Mouse (Mus musculus) forebrain, embryonic 12.5 days (tissue): ENCODE measurements at regions not wholly inside any gene's neighbourhood (a gene's known extent, or its start where the extent isn't known, plus 50 kb on each side); places are given as distances from the start of the nearest gene placed in this dataset.

Source experiments
- ATAC-seq: fragments of 200-750 bp; cut with Nextera tagmentation; 2 replicates; pipeline ENCODE4 v1.8.0; 2017; ENCODE audit warnings: moderate TSS enrichment; ENCODE audit not compliant: low FRiP score
- H3K27ac ChIP-seq: fragments of 300-500 bp; sonication (generic); 2 replicates; pipeline ENCODE4 v1.5.1; 2016; ENCODE audit warnings: mild to moderate bottlenecking
- H3K27me3 ChIP-seq: fragments of 300-500 bp; sonication (generic); 2 replicates; pipeline ENCODE4 v1.6.1; 2016; ENCODE audit warnings: mild to moderate bottlenecking
- H3K36me3 ChIP-seq: fragments of 300-500 bp; sonication (generic); replicated peaks from 2 replicates; pipeline ENCODE4 v1.6.1; 2016; ENCODE audit warnings: mild to moderate bottlenecking
- H3K4me1 ChIP-seq: fragments of 300-500 bp; sonication (generic); 2 replicates; pipeline ENCODE4 v1.6.1; 2016
- H3K4me2 ChIP-seq: fragments of 300-500 bp; sonication (generic); 2 replicates; pipeline ENCODE4 v1.6.1; 2016; ENCODE audit warnings: mild to moderate bottlenecking, moderate library complexity
- H3K4me3 ChIP-seq: fragments of 300-500 bp; sonication (generic); replicated peaks from 2 replicates; pipeline ENCODE4 v1.5.1; 2016; ENCODE audit warnings: mild to moderate bottlenecking
- H3K9ac ChIP-seq: fragments of 300-500 bp; sonication (generic); 2 replicates; pipeline ENCODE4 v1.6.1; 2016; ENCODE audit warnings: mild to moderate bottlenecking
- H3K9me3 ChIP-seq: fragments of 300-500 bp; sonication (generic); 2 replicates; pipeline ENCODE4 v1.6.1; 2016
- WGBS: fragments of 180-500 bp; shearing (Covaris S2); methylation state at CpG from one replicate; pipeline ENCODE4 v1.1.7; 2016; 5-methylcytosine and 5-hydroxymethylcytosine counted together

DNA sequence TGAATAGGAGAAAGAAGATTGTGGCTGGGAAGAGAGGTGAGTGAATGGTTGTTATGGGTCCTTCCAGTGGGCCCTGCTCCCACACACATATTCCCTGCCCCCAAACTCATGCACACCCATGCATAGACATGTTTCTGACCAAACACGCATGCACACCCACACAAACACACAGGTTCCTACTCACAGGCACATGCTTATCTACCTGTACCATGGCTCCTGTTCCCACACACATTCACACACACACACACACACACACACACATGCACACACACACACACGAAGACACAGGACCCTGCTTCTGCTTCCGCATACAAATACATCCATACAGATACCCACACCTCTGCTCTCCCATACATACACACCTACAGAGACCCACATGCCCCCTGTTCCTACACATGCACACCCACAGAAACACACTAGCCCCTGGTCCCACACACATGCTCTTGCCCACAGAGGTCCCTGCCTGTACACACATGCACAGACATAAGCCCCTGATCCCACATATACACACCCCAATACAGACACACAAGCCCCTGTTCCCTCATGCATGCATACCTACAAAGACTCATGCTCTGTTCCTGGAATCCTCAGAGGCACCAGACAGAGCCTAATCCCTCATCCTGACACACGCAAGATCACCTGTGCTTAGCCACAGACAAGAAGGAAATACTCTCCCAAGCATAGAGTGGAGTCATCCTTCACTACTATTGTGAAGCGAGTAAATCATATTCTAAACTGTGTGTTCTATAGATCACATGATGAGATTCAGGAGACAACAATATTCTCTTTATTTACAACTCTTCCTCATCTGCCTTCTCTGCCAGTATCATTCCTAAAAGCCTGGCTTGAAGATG, 100.1 kb downstream of the Mycn start:
- Histone ChIP-seq H3K4me1 (peaks cover 22% of the 10 kb centered on the region), H3K9me3 (no peaks in the 10 kb centered on the region), H3K4me2 (no peak overlapping the region), H3K27ac (no peak overlapping the region), H3K4me3 (no peak overlapping the region), H3K36me3 (no peaks in the 10 kb centered on the region), H3K9ac (no peak overlapping the region), H3K27me3 (no peaks in the 10 kb centered on the region; the same call in 1 of the 2 replicates)
- WGBS, result 80% methylated on average over 5 of the region's 5 CpGs
- no peak for ATAC-seq

DNA sequence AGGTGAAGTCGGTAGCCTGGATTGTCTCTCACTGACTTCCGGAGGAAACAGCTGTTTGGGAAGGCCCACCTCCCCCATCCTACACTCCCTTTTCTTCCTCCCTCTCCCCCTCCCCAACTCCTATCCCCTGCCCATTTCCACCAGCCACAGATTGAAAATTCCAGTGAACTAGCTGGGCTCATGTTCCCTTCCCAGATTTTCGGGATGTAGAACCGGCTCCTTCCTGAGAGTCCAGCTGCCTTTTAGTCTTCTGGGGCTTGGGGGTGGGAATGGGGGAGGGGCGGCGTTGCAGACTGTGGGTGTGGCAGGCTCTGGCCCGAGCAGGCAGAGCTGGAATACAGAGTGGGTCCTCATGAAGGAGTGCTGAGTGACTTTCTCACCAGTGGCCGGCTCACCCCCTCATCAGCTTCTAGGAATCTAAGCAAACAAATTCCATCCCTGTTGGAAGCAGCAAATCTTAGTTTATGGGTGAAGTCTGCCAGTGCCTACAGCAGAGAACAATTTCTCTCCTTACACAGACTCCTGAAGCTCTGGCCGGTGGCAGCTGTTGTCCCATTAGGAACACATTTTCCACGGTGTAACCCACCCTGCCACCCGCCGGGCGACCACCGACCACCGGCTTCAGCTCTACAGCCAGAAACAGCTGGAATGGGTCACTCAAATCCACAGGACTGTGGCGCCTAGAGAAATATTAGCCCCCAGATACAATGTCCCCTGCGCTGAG, 100.9 kb downstream of the Mycn start:
- no peaks in the 10 kb centered on the region for H3K36me3 ChIP-seq
- H3K27ac ChIP-seq, result no peak overlapping the region; the same call in 1 of the 2 replicates
- H3K27me3 ChIP-seq, result no peaks in the 10 kb centered on the region; the same call in 1 of the 2 replicates
- 33% methylated on average over 17 of the region's 17 CpGs for WGBS
- peak; percentile 41; the same call in 1 of the 2 replicates for ATAC-seq
- peaks cover 22% of the 10 kb centered on the region for H3K4me1 ChIP-seq
- peak overlapping the region; percentile 32 for H3K4me2 ChIP-seq
- H3K9ac ChIP-seq, result no peak overlapping the region
- no peaks in the 10 kb centered on the region for H3K9me3 ChIP-seq
- H3K4me3 ChIP-seq, result no peak overlapping the region

DNA sequence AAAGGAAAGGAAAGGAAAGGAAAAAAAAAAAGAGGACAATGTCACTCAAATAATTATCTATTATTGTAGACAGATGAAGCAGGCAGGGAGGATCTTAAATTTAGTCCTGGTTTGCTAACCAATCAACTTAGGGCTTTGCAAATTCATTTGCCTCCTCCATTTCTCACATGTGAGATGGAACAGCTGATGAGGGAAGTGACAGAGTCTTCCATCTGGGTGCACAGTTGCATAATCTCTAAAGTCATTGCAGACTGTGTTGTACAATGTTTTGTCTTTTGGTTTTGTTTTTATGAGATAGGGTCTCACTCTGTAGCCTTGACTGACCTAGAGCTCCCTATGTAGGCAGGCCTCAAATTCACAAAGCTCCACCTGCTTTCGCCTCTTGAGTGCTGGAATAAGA, 103.9 kb downstream of the Mycn start:
- no peaks in the 10 kb centered on the region for H3K27me3 ChIP-seq
- no peaks in the 10 kb centered on the region for H3K9me3 ChIP-seq
- 100% methylated on average over 1 of the region's 1 CpGs for WGBS
- H3K4me3 ChIP-seq, result no peak overlapping the region
- no peaks in the 10 kb centered on the region for H3K36me3 ChIP-seq
- no peak overlapping the region for H3K9ac ChIP-seq
- no peak overlapping the region for H3K4me2 ChIP-seq
- peaks cover 22% of the 10 kb centered on the region for H3K4me1 ChIP-seq
- no peak for ATAC-seq
- no peak overlapping the region for H3K27ac ChIP-seq

GRCm38 (mm10) chr12:12827821-12828641, 113.7 kb downstream of the Mycn start:
- Histone ChIP-seq H3K4me1 (peaks cover 19% of the 10 kb centered on the region), H3K4me2 (peak overlapping the region; percentile 21; the same call in 1 of the 2 replicates), H3K9ac (0 out of 2 replicates have a peak overlapping the region, but pooled peaks have one; percentile 21), H3K27ac (peak overlapping the region; percentile 56), H3K4me3 (no peak overlapping the region), H3K36me3 (no peaks in the 10 kb centered on the region), H3K9me3 (no peaks in the 10 kb centered on the region), H3K27me3 (no peaks in the 10 kb centered on the region; the same call in 1 of the 2 replicates)
- WGBS, result 41% methylated on average over 13 of the region's 13 CpGs
- peak; percentile 62 for ATAC-seq

- peaks cover 19% of the 10 kb centered on the region for H3K4me1 ChIP-seq
- peak overlapping the region; percentile 21; the same call in 1 of the 2 replicates for H3K4me2 ChIP-seq
- H3K27me3 ChIP-seq, result no peaks in the 10 kb centered on the region; the same call in 1 of the 2 replicates
- no peaks in the 10 kb centered on the region for H3K9me3 ChIP-seq
- ATAC-seq, result no peak; the same call in 1 of the 2 replicates
- no peak overlapping the region for H3K9ac ChIP-seq
- H3K36me3 ChIP-seq, result no peaks in the 10 kb centered on the region
- WGBS, result 55% methylated on average over 9 of the region's 9 CpGs
- no peak overlapping the region for H3K4me3 ChIP-seq
- H3K27ac ChIP-seq, result peak overlapping the region; percentile 56
Observed at GRCm38 (mm10) chr12:12827379-12827778, 114.3 kb downstream of the Mycn start.

DNA sequence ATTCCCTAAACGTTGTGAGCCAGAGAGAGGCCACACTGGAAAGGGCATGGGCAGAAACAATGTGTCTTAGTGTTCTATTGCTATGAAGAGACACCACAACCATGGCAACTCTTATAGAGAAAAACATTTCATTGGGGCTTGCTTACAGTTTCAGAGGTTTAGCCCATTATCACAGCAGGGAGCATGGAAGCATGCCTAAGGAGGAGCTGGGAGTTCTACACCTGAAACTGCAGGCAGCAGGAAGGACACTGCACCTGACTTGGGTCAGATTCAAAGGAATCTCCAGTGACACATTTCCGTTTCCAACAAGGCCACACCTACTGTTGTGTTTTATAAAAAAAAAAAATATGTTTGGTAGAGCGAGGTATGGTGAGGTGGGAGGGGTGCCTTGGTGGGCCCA, 115.3 kb downstream of the Mycn start:
- no peak overlapping the region for H3K4me2 ChIP-seq
- H3K4me1 ChIP-seq, result peaks cover 19% of the 10 kb centered on the region
- H3K27ac ChIP-seq, result no peak overlapping the region
- no peak for ATAC-seq
- H3K27me3 ChIP-seq, result no peaks in the 10 kb centered on the region; the same call in 1 of the 2 replicates
- H3K36me3 ChIP-seq, result no peaks in the 10 kb centered on the region
- WGBS, result 67% methylated on average over 3 of the region's 3 CpGs
- no peak overlapping the region for H3K9ac ChIP-seq
- no peak overlapping the region for H3K4me3 ChIP-seq
- no peaks in the 10 kb centered on the region for H3K9me3 ChIP-seq

- no peaks in the 10 kb centered on the region for H3K36me3 ChIP-seq
- no peak overlapping the region for H3K4me2 ChIP-seq
- H3K4me3 ChIP-seq, result no peak overlapping the region
- no peaks in the 10 kb centered on the region; the same call in 1 of the 2 replicates for H3K27me3 ChIP-seq
- H3K9me3 ChIP-seq, result no peaks in the 10 kb centered on the region
- ATAC-seq, result no peak
- 86% methylated on average over 5 of the region's 5 CpGs for whole genome bisulfite sequencing
- H3K27ac ChIP-seq, result no peak overlapping the region
- peaks cover 19% of the 10 kb centered on the region for H3K4me1 ChIP-seq
- H3K9ac ChIP-seq, result no peak overlapping the region
Observed at GRCm38 (mm10) chr12:12825842-12826241, 115.9 kb downstream of the Mycn start.

DNA sequence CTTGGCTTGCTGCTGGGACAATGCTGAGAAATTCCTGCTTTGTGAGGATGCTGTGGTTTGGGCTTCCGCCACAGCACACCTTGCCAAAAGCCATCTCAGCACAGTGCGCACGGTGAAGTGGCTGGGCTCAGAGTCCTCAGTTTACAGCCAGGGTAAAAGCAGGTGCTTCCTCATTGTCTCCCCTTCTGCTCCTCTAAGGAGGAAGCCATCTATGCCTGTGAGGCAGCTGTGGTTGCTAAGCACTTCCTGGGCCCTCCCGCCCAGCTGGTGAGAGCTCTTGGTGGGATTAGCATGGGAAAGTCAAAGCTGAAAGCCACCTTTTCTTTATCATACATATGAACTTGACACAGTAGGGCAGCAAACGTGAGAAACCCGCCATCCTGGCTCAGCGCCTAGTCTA, 120.2 kb downstream of the Mycn start:
- Histone ChIP-seq H3K9me3 (no peaks in the 10 kb centered on the region), H3K36me3 (no peaks in the 10 kb centered on the region), H3K4me2 (no peak overlapping the region), H3K4me1 (no peaks in the 10 kb centered on the region), H3K9ac (no peak overlapping the region), H3K27me3 (no peaks in the 10 kb centered on the region; the same call in 1 of the 2 replicates), H3K27ac (no peak overlapping the region), H3K4me3 (no peak overlapping the region)
- 0 out of 2 replicates have a peak, but pooled peaks have one; percentile 14 for ATAC-seq
- 75% methylated on average over 7 of the region's 7 CpGs for WGBS

- Histone ChIP-seq H3K9ac (no peak overlapping the region), H3K4me1 (no peaks in the 10 kb centered on the region), H3K27ac (no peak overlapping the region), H3K4me2 (no peak overlapping the region), H3K36me3 (no peaks in the 10 kb centered on the region), H3K4me3 (no peak overlapping the region), H3K27me3 (no peaks in the 10 kb centered on the region), H3K9me3 (no peaks in the 10 kb centered on the region)
- ATAC-seq, result 0 out of 2 replicates have a peak, but pooled peaks have one; percentile 27
- 98% methylated on average over 2 of the region's 2 CpGs for whole genome bisulfite sequencing
Observed at GRCm38 (mm10) chr12:12820668-12821351, 120.9 kb downstream of the Mycn start.

DNA sequence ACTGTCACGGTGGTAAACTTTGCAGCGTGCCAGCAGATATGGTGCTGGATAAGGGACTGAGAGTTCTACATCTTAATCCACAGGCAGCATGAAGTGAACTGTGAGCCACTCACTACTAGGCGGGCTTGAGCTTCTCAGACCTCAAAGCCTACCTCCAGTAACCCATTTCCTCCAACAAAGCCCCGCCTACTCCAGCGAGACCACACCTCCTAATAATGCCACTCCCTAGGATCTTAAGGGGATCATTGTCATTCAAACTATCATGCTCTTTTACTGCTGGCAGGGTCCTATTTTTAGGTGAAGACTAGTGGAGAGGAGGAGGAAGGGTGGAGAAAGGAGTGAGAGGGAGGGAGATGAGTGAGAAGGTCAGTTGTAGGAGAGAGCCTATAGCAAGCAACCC, 122.0 kb downstream of the Mycn start:
- Histone ChIP-seq H3K4me1 (no peaks in the 10 kb centered on the region), H3K4me3 (no peak overlapping the region), H3K9ac (no peak overlapping the region), H3K9me3 (no peaks in the 10 kb centered on the region), H3K4me2 (no peak overlapping the region), H3K27me3 (no peaks in the 10 kb centered on the region), H3K36me3 (no peaks in the 10 kb centered on the region), H3K27ac (no peak overlapping the region)
- 80% methylated on average over 5 of the region's 5 CpGs for WGBS
- no peak for ATAC-seq

DNA sequence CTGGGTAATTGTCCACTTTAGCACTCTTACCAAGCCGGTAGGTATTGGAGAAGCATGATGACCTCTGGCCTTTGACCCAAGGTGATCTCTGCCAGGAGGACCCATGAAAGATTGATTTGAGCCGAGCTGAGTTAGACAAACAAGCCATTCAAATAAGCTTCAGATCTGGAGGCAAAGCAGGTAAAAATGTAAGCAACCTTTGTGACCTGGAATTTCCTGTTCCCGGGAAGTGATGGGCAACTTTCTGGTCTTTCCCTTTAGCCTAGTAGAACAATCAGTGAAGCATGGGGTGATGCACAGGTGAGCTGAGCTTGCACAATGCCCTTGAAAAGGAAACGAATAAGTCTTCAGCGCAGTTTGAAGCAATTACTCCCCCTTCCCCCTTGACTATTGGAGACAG, 127.0 kb downstream of the Mycn start:
- WGBS, result 56% methylated on average over 5 of the region's 5 CpGs
- no peak overlapping the region for H3K9ac ChIP-seq
- no peak overlapping the region for H3K4me2 ChIP-seq
- H3K4me3 ChIP-seq, result no peak overlapping the region
- peaks cover 31% of the 10 kb centered on the region for H3K4me1 ChIP-seq
- H3K9me3 ChIP-seq, result no peaks in the 10 kb centered on the region
- no peak overlapping the region for H3K27ac ChIP-seq
- no peak for ATAC-seq
- H3K27me3 ChIP-seq, result no peaks in the 10 kb centered on the region
- H3K36me3 ChIP-seq, result no peaks in the 10 kb centered on the region
